Mouse (Mus musculus): ENCODE data around the gene Mlana.
A peak's percentile ranks its signal among the peaks of the same experiment; 100 is the strongest.

The Mlana gene

GRCm38 (mm10) chr19:29676479-29677193 lies 21.0 kb upstream of the Mlana start:
- DNase-seq (ENCODE audit: low read depth), result no peak

GRCm38 (mm10) chr19:29678181-29678778 lies 19.3 kb upstream of the Mlana start:
- DNase-seq (ENCODE audit: low read depth), result no peak

GRCm38 (mm10) chr19:29680182-29681152 lies 17.2 kb upstream of the Mlana start:
- DNase-seq (ENCODE audit: low read depth), result no peak

GRCm38 (mm10) chr19:29683844-29684540 lies 13.6 kb upstream of the Mlana start:
- peak; percentile 62 for DNase-seq (ENCODE audit: low read depth)

GRCm38 (mm10) chr19:29695071-29695470 lies 2.6 kb upstream of the Mlana start:
- DNase-seq (ENCODE audit: low read depth), result no peak

GRCm38 (mm10) chr19:29696309-29696708 lies 1.3 kb upstream of the Mlana start:
- no peak for DNase-seq (ENCODE audit: low read depth)

GRCm38 (mm10) chr19:29696840-29697239 lies 784 bp upstream of the Mlana start:
- DNase-seq (ENCODE audit: low read depth), result no peak

- DNase-seq (ENCODE audit: low read depth), result no peak
Observed at GRCm38 (mm10) chr19:29701707-29702106, 4.1 kb downstream of the Mlana start.

GRCm38 (mm10) chr19:29704436-29704835 lies 6.8 kb downstream of the Mlana start:
- DNase-seq (ENCODE audit: low read depth), result no peak

GRCm38 (mm10) chr19:29707314-29707898 lies 9.8 kb downstream of the Mlana start:
- DNase-seq (ENCODE audit: low read depth), result no peak

GRCm38 (mm10) chr19:29708003-29708402 lies 10.4 kb downstream of the Mlana start:
- peak; percentile 23 for DNase-seq (ENCODE audit: low read depth)

- no peak for DNase-seq (ENCODE audit: low read depth)
Observed at GRCm38 (mm10) chr19:29708461-29708860, 10.8 kb downstream of the Mlana start.

- DNase-seq (ENCODE audit: low read depth), result no peak
Observed at GRCm38 (mm10) chr19:29709461-29709860, 11.8 kb downstream of the Mlana start.

- DNase-seq (ENCODE audit: low read depth), result no peak
Observed at GRCm38 (mm10) chr19:29713451-29713850, 15.8 kb downstream of the Mlana start.

GRCm38 (mm10) chr19:29717854-29718253 lies 20.2 kb downstream of the Mlana start:
- no peak for DNase-seq (ENCODE audit: low read depth)

- DNase-seq (ENCODE audit: low read depth), result no peak
Observed at GRCm38 (mm10) chr19:29718476-29718875, 20.9 kb downstream of the Mlana start.

GRCm38 (mm10) chr19:29735421-29735820 lies 37.8 kb downstream of the Mlana start:
- no peak for DNase-seq (ENCODE audit: low read depth)

- no peak for DNase-seq (ENCODE audit: low read depth)
Observed at GRCm38 (mm10) chr19:29739608-29740007, 42.0 kb downstream of the Mlana start.

- DNase-seq (ENCODE audit: low read depth), result no peak
Observed at GRCm38 (mm10) chr19:29740661-29741060, 43.0 kb downstream of the Mlana start.

- no peak for DNase-seq (ENCODE audit: low read depth)
Observed at GRCm38 (mm10) chr19:29743531-29743930, 45.9 kb downstream of the Mlana start.

- DNase-seq (ENCODE audit: low read depth), result no peak
Observed at GRCm38 (mm10) chr19:29750994-29751393, 53.4 kb downstream of the Mlana start.

- DNase-seq (ENCODE audit: low read depth), result no peak
Observed at GRCm38 (mm10) chr19:29753939-29754338, 56.3 kb downstream of the Mlana start.

All from c-Kit-positive CD71-negative TER-119-negative erythroid progenitor cells, embryonic 14.5 days (primary cell).